ENCODE assay signal across 9 mouse cellular contexts in genomic region chr8:121187491-121188364, GRCm38 (mm10). TPM values are rescaled to one million over a fixed set of nuclear protein-coding genes. Genes with fewer than 3 reads are reported as not detected.
DNase-seq lines count a peak whose midpoint lies in the region; ATAC-seq lines count a peak whose summit lies in the region.
"Had no signal": no experiment of that assay in that cellular context is flagged by ENCODE, and none has a peak within 500 bp of the region (broad histone marks: within the 10 kb centered on the region; RNA-seq: fewer than 3 reads in every experiment).

No protein-coding gene starts in this region.

- no peak overlapping the region for H3K4me3 ChIP-seq in heart, embryonic 13.5 days
- H3K4me3 ChIP-seq in limb, embryonic 10.5 days = no peak overlapping the region
- no peak overlapping the region for H3K4me3 ChIP-seq in midbrain, embryonic 11.5 days (ENCODE audit: low read depth, low read length)
- H3K4me3 ChIP-seq: hindbrain, embryonic 15.5 days had no signal

- 56% methylated on average over 15 of the region's 15 CpGs for WGBS in heart, embryonic 13.5 days
- 71% methylated on average over 15 of the region's 15 CpGs for WGBS in limb, embryonic 10.5 days
- WGBS in midbrain, embryonic 11.5 days = 83% methylated on average over 15 of the region's 15 CpGs

- H3K36me3 ChIP-seq in heart, embryonic 13.5 days = no peaks in the 10 kb centered on the region
- H3K36me3 ChIP-seq in limb, embryonic 10.5 days = no peaks in the 10 kb centered on the region
- H3K36me3 ChIP-seq in midbrain, embryonic 11.5 days (ENCODE audit: control insufficient read depth, insufficient read depth, low read length) = no peaks in the 10 kb centered on the region
- H3K36me3 ChIP-seq: hindbrain, embryonic 15.5 days had no signal

- peak; percentile 21; the same call in 1 of the 2 replicates for ATAC-seq in heart, embryonic 13.5 days (ENCODE audit: extremely low read depth, insufficient number of reproducible peaks, low FRiP score, low TSS enrichment)
- ATAC-seq in midbrain, embryonic 11.5 days (ENCODE audit: low FRiP score) = no peak

- peaks cover 20% of the 10 kb centered on the region; the same call in 1 of the 2 replicates for H3K27me3 ChIP-seq in heart, embryonic 13.5 days (replicated peaks)
- peaks cover 36% of the 10 kb centered on the region for H3K27me3 ChIP-seq in limb, embryonic 10.5 days (ENCODE audit: low read depth, poor library complexity, severe bottlenecking)
- H3K27me3 ChIP-seq in midbrain, embryonic 11.5 days (ENCODE audit: control insufficient read depth, insufficient read depth, low read length) = no peaks in the 10 kb centered on the region
- H3K27me3 ChIP-seq: hindbrain, embryonic 15.5 days had no signal

- peaks cover 37% of the 10 kb centered on the region for H3K4me1 ChIP-seq in heart, embryonic 13.5 days
- peaks cover 27% of the 10 kb centered on the region for H3K4me1 ChIP-seq in limb, embryonic 10.5 days
- H3K4me1 ChIP-seq in midbrain, embryonic 11.5 days (ENCODE audit: control insufficient read depth, insufficient read depth, low read length) = no peaks in the 10 kb centered on the region

- no peak overlapping the region for H3K9ac ChIP-seq in heart, embryonic 13.5 days
- H3K9ac ChIP-seq in midbrain, embryonic 11.5 days (ENCODE audit: low read length) = no peak overlapping the region
- H3K9ac ChIP-seq: hindbrain, embryonic 15.5 days had no signal

- H3K9me3 ChIP-seq in heart, embryonic 13.5 days = no peaks in the 10 kb centered on the region
- no peaks in the 10 kb centered on the region for H3K9me3 ChIP-seq in limb, embryonic 10.5 days (replicated peaks)
- H3K9me3 ChIP-seq in midbrain, embryonic 11.5 days (ENCODE audit: control insufficient read depth, low read length) = no peaks in the 10 kb centered on the region
- H3K9me3 ChIP-seq: hindbrain, embryonic 15.5 days had no signal

- peak overlapping the region; percentile 79 for H3K27ac ChIP-seq in heart, embryonic 13.5 days (replicated peaks)
- H3K27ac ChIP-seq in limb, embryonic 10.5 days = peak overlapping the region; percentile 68
- H3K27ac ChIP-seq in midbrain, embryonic 11.5 days (ENCODE audit: low read depth, low read length) = no peak overlapping the region
- H3K27ac ChIP-seq: hindbrain, embryonic 15.5 days had no signal

- H3K4me2 ChIP-seq in heart, embryonic 13.5 days = no peak overlapping the region
- H3K4me2 ChIP-seq in midbrain, embryonic 11.5 days = no peak overlapping the region
- H3K4me2 ChIP-seq: hindbrain, embryonic 15.5 days had no signal

- DNase-seq in adrenal gland, adult 2 months = peak; percentile 70
- DNase-seq in adrenal gland, adult 18-20 months (ENCODE audit: low spot score in 2 of 2) = no peak
- peak; percentile 6 for DNase-seq in T-cell, adult 2 months (ENCODE audit: low spot score)
- no peak for DNase-seq in limb, embryonic 10.5 days (ENCODE audit: low spot score)
- DNase-seq in thymus, adult 18-20 months = peak; percentile 6 to 13
- DNase-seq in cerebellum, adult 9-10 months = no peak
- DNase-seq in midbrain, embryonic 11.5 days (ENCODE audit: low spot score, missing footprints) = no peak

RNA-seq across cellular contexts. Expression of gene Foxl1, which starts 60.0 kb away (rescaled TPM):
- under 1 TPM; 0.09 to 0.38 TPM for total RNA-seq in adrenal gland, adult 2 months (2021)
- polyA plus RNA-seq in adrenal gland, adult 2 months (2012; rRNA removed) = 0.62 and 0.66 TPM in 2 replicates
- under 1 TPM; 0.26 to 0.27 TPM for total RNA-seq in adrenal gland, adult 18-20 months (2021)
- polyA plus RNA-seq in heart, embryonic 13.5 days (2015; fragmentation: Nextera tagmentation; extraction: Ambion mirVana) = 0.52 and 0.64 TPM in 2 replicates
- polyA plus RNA-seq in limb, embryonic 10.5 days (2016; fragmentation: Nextera tagmentation; extraction: Ambion mirVana) = 0.13 and 0.15 TPM in 2 replicates
- 0.46 and 0.79 TPM in 2 replicates for polyA plus RNA-seq in midbrain, embryonic 11.5 days (2014; fragmentation: Nextera tagmentation; extraction: Ambion mirVana)

Comparison
In these comparisons a context has a peak if more than half of its experiments do, and no peak if none do; other contexts are left out.
1. DNase-seq: peak in adrenal gland, adult 2 months (single experiment), T-cell, adult 2 months (single experiment) and thymus, adult 18-20 months (2 of 2); none in adrenal gland, adult 18-20 months (0 of 2), limb, embryonic 10.5 days (single experiment), cerebellum, adult 9-10 months (single experiment) and midbrain, embryonic 11.5 days (single experiment).